Mouse (Mus musculus): ENCODE measurements around the gene Iqschfp.

GRCm38 (mm10) chr3:68593073-68593867 lies 701.2 kb downstream of the Iqschfp start:
- TF ChIP-seq CTCF (IDR thresholded peaks at IDR 0.05; ENCODE audit: control insufficient read depth, insufficient read depth, low read length) (no peak), POLR2A (IDR thresholded peaks at IDR 0.05; ENCODE audit: borderline replicate concordance, control insufficient read depth, low read depth, low read length) (no peak)
